9 mouse cellular contexts compared by ENCODE assay signal in the genomic region with DNA sequence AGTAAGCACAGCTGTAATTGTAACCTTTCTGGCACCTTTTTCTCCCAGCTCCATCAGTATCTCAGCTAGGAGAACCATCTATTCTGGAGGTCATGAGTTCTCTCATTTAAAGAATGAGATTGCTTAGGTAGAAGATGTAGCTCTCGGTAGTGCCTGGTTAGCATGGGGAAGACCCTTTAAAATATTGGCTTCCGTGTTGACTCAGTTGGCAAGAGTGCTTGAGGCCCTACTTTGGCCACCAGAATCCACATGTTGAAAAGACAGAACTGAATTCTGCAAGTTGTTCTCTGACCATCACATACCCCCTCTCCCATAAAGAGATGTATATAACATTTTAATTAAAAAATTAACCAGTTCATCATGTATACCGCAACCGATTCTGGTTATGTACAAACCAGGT.
DNase-seq lines count a peak whose midpoint lies in the region; ATAC-seq and TF ChIP-seq lines count a peak whose summit lies in the region.
"Had no signal": no experiment of that assay in that cellular context is flagged by ENCODE, and none has a peak within 500 bp of the region (broad histone marks: within the 10 kb centered on the region; RNA-seq: fewer than 3 reads in every experiment).

No protein-coding gene starts in this region.

- no peak for ATAC-seq in embryonic facial prominence, embryonic 14.5 days (ENCODE audit: low read depth)
- no peak for ATAC-seq in kidney, embryonic 16.5 days (ENCODE audit: low FRiP score, low TSS enrichment)
- no peak for ATAC-seq in liver, embryonic 15.5 days (ENCODE audit: insufficient read depth)

- no peak overlapping the region for H3K9ac ChIP-seq in embryonic facial prominence, embryonic 14.5 days (ENCODE audit: low read depth, low read length)
- H3K9ac ChIP-seq in kidney, embryonic 16.5 days (replicated peaks; ENCODE audit: low read length), result no peak overlapping the region
- H3K9ac ChIP-seq in ES-E14 (ENCODE audit: insufficient read depth, low read depth, low read length, poor library complexity, severe bottlenecking), result no peak overlapping the region; the same call in 1 of the 2 replicates
- H3K9ac ChIP-seq in liver, embryonic 15.5 days, result no peak overlapping the region

- H3K36me3 ChIP-seq in embryonic facial prominence, embryonic 14.5 days (ENCODE audit: control insufficient read depth, insufficient read depth, low read length), result no peaks in the 10 kb centered on the region
- H3K36me3 ChIP-seq in embryonic facial prominence, embryonic 10.5 days (replicated peaks), result no peaks in the 10 kb centered on the region
- H3K36me3 ChIP-seq in kidney, embryonic 16.5 days (ENCODE audit: insufficient read depth, low read length), result no peaks in the 10 kb centered on the region
- no peaks in the 10 kb centered on the region for H3K36me3 ChIP-seq in ES-E14 (ENCODE audit: control insufficient read depth, insufficient read depth, low read length, poor library complexity, severe bottlenecking)
- no peaks in the 10 kb centered on the region for H3K36me3 ChIP-seq in liver, embryonic 15.5 days (replicated peaks)

- in situ Hi-C loops in ES-E14 (cut with MboI; ENCODE audit: low sequenced_read_pairs in 2 of 2, unreplicated experiment in 2 of 2), result no loop called here

- DNase-seq in embryonic facial prominence, embryonic 14.5 days (ENCODE audit: low spot score), result no peak
- no peak for DNase-seq in embryonic facial prominence, embryonic 10.5 days (ENCODE audit: low spot score)
- no peak for DNase-seq in kidney, adult 9 months
- DNase-seq in ES-E14 (ENCODE audit: low read depth, low spot score), result no peak
- DNase-seq in thymus, postnatal 4 days, result no peak
- DNase-seq in spleen, postnatal 10 days (ENCODE audit: low spot score in 2 of 2), result no peak
- DNase-seq: heart, adult 18-20 months had no signal

- 93% methylated on average over 4 of the region's 4 CpGs for WGBS in embryonic facial prominence, embryonic 14.5 days
- 93% methylated on average over 4 of the region's 4 CpGs for WGBS in embryonic facial prominence, embryonic 10.5 days
- WGBS in kidney, embryonic 16.5 days, result 95% methylated on average over 4 of the region's 4 CpGs
- 91% methylated on average over 4 of the region's 4 CpGs for WGBS in liver, embryonic 15.5 days (ENCODE audit: insufficient replicate concordance)

- H3K4me1 ChIP-seq in embryonic facial prominence, embryonic 14.5 days (ENCODE audit: control insufficient read depth, insufficient read depth, low read length), result peaks cover 4% of the 10 kb centered on the region; the same call in 1 of the 2 replicates
- peaks cover 17% of the 10 kb centered on the region for H3K4me1 ChIP-seq in embryonic facial prominence, embryonic 10.5 days
- peaks cover 4% of the 10 kb centered on the region; the same call in 1 of the 2 replicates for H3K4me1 ChIP-seq in kidney, embryonic 16.5 days (ENCODE audit: insufficient read depth, low read length)
- H3K4me1 ChIP-seq in ES-E14 (ENCODE audit: control insufficient read depth in 2 of 2, insufficient read depth in 2 of 2, low read length in 2 of 2, poor library complexity in 1 of 2), result peaks cover 2 to 28% of the 10 kb centered on the region in 2 experiments
- peaks cover 14% of the 10 kb centered on the region for H3K4me1 ChIP-seq in liver, embryonic 15.5 days (replicated peaks)

- H3K4me2 ChIP-seq in embryonic facial prominence, embryonic 14.5 days (ENCODE audit: low read depth, low read length), result peak overlapping the region; percentile 88; the same call in 1 of the 2 replicates
- H3K4me2 ChIP-seq in kidney, embryonic 16.5 days (replicated peaks; ENCODE audit: low read depth, low read length), result peak overlapping the region; percentile 97; the same call in 1 of the 2 replicates
- peak overlapping the region; percentile 96 for H3K4me2 ChIP-seq in liver, embryonic 15.5 days

- no peak overlapping the region; the same call in 1 of the 2 replicates for H3K4me3 ChIP-seq in embryonic facial prominence, embryonic 14.5 days (ENCODE audit: low read depth, low read length)
- no peak overlapping the region for H3K4me3 ChIP-seq in embryonic facial prominence, embryonic 10.5 days
- no peak overlapping the region; the same call in 1 of the 2 replicates for H3K4me3 ChIP-seq in kidney, embryonic 16.5 days (ENCODE audit: low read length)
- peak overlapping the region; percentile 91 to 93; a peak in 3 of 4 replicates for H3K4me3 ChIP-seq in ES-E14 (ENCODE audit: insufficient read depth in 1 of 2, low read depth in 1 of 2, low read length in 2 of 2, poor library complexity in 1 of 2, severe bottlenecking in 1 of 2)
- H3K4me3 ChIP-seq in liver, embryonic 15.5 days (replicated peaks), result no peak overlapping the region

- H3K9me3 ChIP-seq in embryonic facial prominence, embryonic 14.5 days (ENCODE audit: control insufficient read depth, low read length), result no peaks in the 10 kb centered on the region
- no peaks in the 10 kb centered on the region for H3K9me3 ChIP-seq in embryonic facial prominence, embryonic 10.5 days
- H3K9me3 ChIP-seq in kidney, embryonic 16.5 days (ENCODE audit: low read length), result no peaks in the 10 kb centered on the region
- H3K9me3 ChIP-seq in ES-E14 (ENCODE audit: control insufficient read depth, insufficient read depth, low read depth, low read length), result no peaks in the 10 kb centered on the region
- H3K9me3 ChIP-seq in liver, embryonic 15.5 days (replicated peaks), result no peaks in the 10 kb centered on the region

- H3K27ac ChIP-seq in embryonic facial prominence, embryonic 14.5 days (replicated peaks; ENCODE audit: low read depth, low read length), result no peak overlapping the region
- no peak overlapping the region for H3K27ac ChIP-seq in embryonic facial prominence, embryonic 10.5 days (replicated peaks)
- H3K27ac ChIP-seq in kidney, embryonic 16.5 days (ENCODE audit: low read length), result no peak overlapping the region
- H3K27ac ChIP-seq in ES-E14 (ENCODE audit: insufficient read depth, low read depth, low read length, poor library complexity, severe bottlenecking), result peak overlapping the region; percentile 2; the same call in 1 of the 2 replicates
- no peak overlapping the region for H3K27ac ChIP-seq in liver, embryonic 15.5 days (replicated peaks)

- no peaks in the 10 kb centered on the region for H3K27me3 ChIP-seq in embryonic facial prominence, embryonic 14.5 days (replicated peaks; ENCODE audit: control insufficient read depth, insufficient read depth, low read length)
- peaks cover 18% of the 10 kb centered on the region for H3K27me3 ChIP-seq in embryonic facial prominence, embryonic 10.5 days (replicated peaks; ENCODE audit: low read depth, poor library complexity, severe bottlenecking)
- no peaks in the 10 kb centered on the region for H3K27me3 ChIP-seq in kidney, embryonic 16.5 days (ENCODE audit: insufficient read depth, low read length)
- H3K27me3 ChIP-seq in liver, embryonic 15.5 days, result peaks cover 10% of the 10 kb centered on the region

TF ChIP-seq in ES-E14, 5 proteins besides CTCF, POLR2A, EP300 and RAD21:
- TF ChIP-seq CHD2 (IDR thresholded peaks at IDR 0.05; ENCODE audit: low read depth, low read length), result no peak
- TF ChIP-seq HCFC1 (IDR thresholded peaks at IDR 0.05; ENCODE audit: borderline replicate concordance, insufficient read depth, low read length), result no peak
- TF ChIP-seq ZC3H11A (IDR thresholded peaks at IDR 0.05; ENCODE audit: borderline replicate concordance, low read depth, low read length), result no peak
- no peak for TF ChIP-seq MAFK (IDR thresholded peaks at IDR 0.05; ENCODE audit: insufficient read depth, low read depth, low read length)
- TF ChIP-seq ZNF384 (IDR thresholded peaks at IDR 0.05; ENCODE audit: low read depth, low read length), result no peak

Comparison
In these comparisons a context has a peak if more than half of its experiments do, and no peak if none do; other contexts are left out.
1. H3K4me3 ChIP-seq: peak in ES-E14 (2 of 2); none in embryonic facial prominence, embryonic 14.5 days (single experiment), embryonic facial prominence, embryonic 10.5 days (single experiment), kidney, embryonic 16.5 days (single experiment) and liver, embryonic 15.5 days (single experiment).
2. Peak in every context shown above with its lines, with median percentiles within 50 percentile points of each other: H3K4me2 ChIP-seq.